Mouse (Mus musculus): Measurements from ENCODE around the gene Phlpp2. TPM values are rescaled to one million over a fixed set of nuclear protein-coding genes. Genes with fewer than 3 reads are reported as not detected.

Phlpp2 gene
- total RNA-seq, 2 experiments from 2014 or later: 4.9 to 6.4 TPM

DNA sequence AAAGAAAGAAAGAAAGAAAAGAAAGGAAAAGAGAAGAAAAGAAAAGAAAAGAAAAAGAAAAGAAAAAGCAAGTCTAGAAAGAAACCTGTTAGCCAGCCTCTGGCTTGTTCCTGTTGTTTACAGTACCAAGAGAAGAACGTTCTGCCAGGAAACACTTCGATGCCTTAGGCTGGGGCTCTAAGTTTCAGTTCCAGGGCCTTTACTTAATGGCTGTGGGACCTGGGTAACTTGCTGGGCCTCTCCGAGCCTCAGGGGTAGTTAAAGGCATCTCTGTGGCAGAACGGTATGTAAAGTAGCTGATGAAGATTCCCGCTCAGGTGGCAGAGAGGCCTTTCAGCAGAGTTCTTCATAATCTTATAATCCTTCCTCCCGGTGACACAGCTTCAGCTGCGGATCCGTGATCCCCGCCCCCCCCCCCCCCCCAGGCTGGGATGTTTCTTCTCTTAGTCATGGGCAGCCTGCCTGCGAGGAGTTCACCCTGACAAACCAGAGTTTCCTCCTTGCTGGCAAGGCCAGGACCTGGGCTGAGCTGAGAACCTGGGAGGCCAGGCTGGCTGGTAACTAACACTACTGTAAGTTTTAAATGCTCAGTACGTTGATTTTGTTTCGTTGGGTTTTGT is 89.8 kb downstream of the Phlpp2 start:
- intact Hi-C loops (cut with DNase I): no loop called here

DNA sequence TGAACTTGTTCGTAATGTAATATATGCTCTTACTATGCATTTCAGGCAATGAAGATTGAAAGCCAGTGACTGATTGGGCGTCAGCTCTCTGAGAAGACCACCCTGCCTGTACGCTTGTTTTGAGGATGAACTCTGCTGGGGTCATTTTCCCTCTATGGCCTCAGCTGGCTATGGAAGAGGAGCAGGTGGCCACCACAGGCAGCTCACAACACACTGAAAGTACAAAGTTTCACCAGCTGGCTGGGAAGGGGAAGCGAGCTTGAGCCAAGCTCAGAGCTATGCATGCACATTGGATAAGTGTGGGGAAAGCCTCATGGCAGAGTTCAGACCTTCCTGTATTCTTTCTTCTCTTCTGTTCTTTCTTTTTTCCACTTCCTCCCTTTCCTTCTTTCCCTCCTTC is 90.8 kb downstream of the Phlpp2 start:
- intact Hi-C loops (cut with DNase I): no loop called here
- DNase-seq: peak in 1 of 2 experiments; percentile 1

More for the DNA sequence above, 89.8 kb downstream of the Phlpp2 start:
- no peak for DNase-seq

DNA sequence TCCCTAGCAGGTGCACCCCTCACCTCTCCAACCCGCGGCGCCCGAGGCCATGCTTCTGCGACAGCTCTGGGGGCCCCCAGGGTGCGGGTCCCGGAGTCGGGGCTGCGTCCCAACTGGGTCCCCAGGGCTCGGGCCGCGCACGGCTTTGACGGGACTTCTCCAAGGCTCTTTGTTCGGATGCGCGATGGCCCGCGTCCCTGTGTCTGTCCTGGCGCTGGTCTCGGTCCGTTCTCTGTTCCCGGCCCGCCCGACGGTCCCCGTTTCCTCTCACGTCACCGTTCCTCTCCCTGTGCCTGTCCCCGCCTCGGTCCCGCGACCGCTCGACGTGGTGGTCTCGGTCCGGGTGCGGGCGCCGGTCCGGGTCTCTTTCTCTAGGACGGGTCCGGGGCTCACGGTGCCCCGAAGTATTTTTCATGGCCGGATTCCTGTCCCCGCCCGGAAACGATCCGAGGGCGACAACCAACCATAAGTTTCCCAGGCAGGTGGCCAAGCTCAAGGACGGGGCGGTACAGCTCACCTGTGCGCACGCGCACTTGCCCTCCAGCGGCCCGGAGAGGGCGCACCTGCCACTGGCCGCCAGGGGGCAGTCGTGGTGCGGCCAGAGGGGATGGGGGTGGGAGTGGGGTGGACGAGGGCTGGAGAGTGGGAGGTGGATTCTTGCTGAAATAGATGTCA is 93.5 kb downstream of the Phlpp2 start, which contains the start of gene Marveld3:
Gene Marveld3, minus strand, starts transcription at position 511 of the 675 bp plus-strand sequence.
- peak; percentile 40 for DNase-seq
- intact Hi-C loops (cut with DNase I): no loop called here

DNA sequence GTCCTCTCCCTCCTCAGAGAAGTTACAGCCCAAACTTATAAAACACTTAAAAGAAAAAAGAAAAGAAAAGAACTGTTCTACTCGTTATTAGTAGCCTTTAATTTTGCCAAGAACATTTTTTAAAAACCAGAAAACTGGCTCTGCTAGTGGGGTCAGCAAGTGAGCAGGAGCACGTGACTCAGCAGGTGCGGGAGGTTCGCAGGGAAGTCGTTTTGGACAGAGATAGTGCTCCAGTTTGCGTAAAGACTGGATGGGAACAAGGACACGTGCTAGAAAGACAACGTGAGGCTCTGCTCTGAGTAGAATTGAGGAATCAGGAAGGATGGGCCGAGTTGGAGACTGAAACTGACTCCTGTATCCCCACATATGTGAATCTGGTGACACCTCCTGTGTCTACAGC is 94.6 kb downstream of the Phlpp2 start:
- intact Hi-C loops (cut with DNase I): no loop called here

DNA sequence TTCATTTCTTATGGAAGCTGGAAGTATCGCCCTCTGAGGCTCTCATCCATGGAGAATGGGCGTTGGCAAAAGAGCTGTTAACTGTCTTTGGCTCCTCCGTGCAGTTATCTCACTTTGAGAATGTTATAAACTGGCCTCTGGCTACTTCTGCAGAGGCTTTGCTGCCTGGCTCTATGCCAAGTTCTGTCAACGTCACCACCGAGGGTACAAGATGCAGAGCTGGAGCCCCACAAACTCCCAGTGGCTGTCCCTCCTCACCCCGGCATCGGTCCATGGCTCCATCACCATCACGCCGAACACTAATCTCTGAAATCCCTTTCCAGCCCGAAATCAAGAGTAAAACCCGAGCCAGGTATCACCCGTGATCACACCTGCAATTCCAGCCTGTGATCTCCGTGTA is 95.1 kb downstream of the Phlpp2 start:
- no peak for DNase-seq

More for the DNA sequence above, 94.6 kb downstream of the Phlpp2 start:
- no peak for DNase-seq

DNA sequence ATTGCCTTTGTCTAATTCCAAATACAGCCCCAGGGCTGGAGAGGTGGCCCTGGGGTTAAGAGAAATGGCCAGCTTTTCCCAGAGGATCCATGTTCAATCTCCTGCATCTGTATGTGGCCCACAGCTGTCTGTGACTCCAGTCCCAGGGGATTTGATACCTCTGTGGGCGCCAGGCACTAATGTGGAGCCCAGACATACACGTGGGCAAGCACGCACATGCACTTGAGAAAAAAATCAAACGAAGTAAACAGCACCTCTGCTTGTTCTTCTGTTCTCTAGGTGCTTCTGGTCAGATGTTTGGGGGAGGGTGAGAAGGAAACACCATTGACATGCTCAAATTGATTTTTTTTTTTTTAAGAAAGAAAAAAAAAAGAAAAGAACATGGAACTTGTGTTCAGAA is 95.8 kb downstream of the Phlpp2 start:
- no peak for DNase-seq
- intact Hi-C loops (cut with DNase I): no loop called here

More for the DNA sequence above, 95.1 kb downstream of the Phlpp2 start:
- intact Hi-C loops (cut with DNase I): no loop called here

DNA sequence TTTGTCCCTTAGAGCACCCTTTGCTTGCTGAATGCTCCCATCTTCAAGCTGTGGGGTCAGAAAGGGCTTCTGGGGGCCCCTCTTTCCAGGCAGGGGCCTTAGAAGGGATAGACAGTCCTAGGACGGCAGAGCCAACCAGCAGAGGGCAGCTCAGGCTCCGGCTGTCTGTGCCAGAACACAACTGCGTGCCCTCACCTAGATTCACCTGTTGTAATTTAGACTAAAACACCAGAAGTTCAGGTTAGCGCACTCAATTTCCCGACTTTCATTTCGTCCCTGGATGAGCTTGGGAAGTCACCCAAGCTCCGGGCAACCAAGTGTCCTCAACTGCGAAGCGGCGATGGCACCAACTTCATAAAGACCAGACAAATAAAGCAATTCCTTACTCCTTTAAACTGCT is 100.5 kb downstream of the Phlpp2 start:
- no peak for DNase-seq
- intact Hi-C loops (cut with DNase I): no loop called here

DNA sequence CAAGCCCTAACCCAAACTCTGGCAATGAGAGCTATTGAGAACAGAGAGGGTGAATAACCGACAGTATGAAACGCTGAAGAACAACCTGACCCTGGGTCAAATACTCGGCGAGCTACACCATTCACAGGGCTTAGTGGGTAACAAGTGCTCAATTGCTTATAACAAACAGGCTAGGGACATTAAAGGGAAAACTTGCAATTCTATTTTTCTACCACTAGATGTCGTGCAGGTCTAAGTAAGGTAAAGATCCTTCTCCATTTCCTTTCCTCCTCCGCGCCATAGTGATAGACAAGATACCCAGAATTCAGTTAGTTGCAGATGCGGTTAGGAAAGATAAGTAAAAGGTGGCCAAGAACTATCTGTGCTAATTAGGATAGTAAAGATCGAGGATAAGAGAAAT is 102.0 kb downstream of the Phlpp2 start:
- intact Hi-C loops (cut with DNase I): loop anchor here (1.0 kb wide), 1 partner anchor 101 kb away; no protein-coding TSS in a partner anchor
- DNase-seq: no peak

DNA sequence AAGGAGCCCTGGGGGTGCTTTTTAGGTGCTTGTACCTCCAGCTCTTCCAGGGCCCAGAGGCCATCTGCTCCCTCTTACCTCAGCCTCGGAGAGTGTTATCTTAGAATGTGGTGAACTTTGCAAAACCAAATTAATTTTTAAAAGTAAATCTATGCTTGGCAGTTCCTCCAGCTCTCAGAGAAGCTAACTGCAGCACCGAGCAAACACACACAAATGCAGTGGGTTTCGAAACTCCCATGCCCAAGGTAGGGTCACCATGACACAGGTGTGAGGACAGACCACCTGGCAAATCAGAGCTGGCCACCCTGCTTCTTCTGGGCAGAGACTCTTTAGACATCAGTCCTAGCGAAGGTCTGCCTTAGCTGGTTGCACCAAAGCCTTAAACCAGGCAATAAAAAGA is 104.6 kb downstream of the Phlpp2 start:
- no peak for DNase-seq
- intact Hi-C loops (cut with DNase I): no loop called here

DNA sequence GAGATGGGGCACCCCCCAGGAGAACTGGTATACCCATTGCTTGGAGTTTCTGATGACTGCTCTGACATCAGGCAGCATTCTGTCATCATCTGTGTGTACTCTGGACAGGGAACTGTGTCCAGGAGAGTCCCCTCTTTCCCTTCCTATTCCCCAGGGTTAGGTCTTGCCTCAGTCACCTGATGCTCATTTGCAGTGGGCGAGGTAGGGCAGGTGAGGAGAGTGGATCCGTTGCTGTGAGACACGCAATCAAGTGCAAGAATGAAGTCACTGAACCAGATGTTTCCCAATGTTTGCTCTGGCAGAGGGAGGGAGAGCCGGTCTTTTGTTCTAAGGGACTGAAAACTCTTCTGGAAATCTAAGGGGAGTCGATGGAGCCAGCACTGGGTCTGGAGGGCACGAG is 111.0 kb downstream of the Phlpp2 start:
- intact Hi-C loops (cut with DNase I): no loop called here
- DNase-seq: no peak

DNA sequence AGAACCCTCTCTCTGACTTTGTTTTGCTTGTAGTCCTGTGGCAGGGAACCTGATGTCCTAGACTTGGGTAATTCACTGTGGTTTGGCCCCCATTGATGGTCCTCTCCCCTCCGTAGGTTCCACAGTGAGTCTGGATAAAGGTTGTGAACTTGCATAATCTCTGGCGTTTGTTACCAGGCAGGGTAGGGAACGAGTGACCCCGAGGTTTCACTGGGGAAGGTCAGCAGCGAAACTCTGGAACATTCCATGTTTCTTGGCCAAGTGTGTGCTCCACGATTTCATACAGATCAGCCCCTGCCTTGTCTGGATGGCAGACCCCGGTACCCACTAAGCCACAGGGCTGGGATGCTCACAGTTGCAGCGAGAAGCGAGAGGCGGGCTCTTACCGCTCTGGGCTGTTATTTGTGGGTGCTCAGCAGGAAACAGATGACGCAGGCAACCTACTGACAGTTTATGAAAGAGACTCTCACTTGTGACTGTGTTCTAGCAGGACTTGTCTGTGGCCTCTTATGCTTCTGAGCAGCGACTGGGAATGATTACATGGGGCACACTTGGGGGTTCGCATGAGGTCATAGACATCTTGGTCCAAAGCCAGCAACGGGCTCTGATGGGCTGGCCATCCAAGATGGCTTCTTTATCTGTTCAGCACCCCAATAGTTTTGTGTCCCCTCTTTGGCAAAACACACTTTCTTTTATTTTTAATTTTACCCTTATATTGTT is 114.2 kb downstream of the Phlpp2 start:
- no peak for DNase-seq
- intact Hi-C loops (cut with DNase I): no loop called here

DNA sequence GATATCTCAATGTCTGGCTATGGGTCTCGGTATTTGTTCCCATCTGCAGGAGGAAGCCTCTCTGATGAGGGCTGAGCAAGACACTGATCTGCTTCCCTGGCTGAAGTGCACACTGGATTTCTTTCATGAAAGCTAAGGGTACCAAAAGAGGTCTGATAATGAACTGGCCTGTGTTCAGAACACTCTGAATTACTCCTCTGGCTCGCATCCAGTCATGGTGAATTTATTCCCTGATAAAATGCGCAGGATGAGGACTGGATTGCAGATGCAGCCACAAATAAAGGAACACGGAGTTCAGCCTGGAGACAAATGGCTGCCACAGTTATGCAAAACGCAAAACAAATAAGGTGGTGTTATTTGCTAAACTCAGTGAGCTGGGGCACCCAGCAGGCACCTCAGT is 115.6 kb downstream of the Phlpp2 start:
- intact Hi-C loops (cut with DNase I): no loop called here
- DNase-seq: no peak

DNA sequence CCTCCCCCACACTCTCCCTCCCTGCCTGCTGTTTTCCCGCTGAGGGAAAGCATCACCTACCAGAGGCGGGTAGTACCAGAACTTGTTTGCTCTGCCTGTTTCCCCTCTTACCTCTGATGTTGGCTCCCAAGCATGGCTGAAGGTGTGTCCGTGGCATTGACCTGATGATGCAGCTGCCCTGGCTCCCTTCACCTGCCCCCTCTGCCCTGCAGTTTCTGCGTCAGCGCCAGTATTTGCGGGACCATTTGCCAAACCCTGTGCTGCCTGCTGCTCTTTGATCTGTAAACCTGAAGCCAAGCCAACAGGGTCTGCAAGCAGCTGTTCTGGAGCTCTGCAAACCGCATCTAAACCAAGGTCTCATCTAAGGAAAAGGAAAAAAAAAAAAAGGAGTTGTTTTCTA is 118.0 kb downstream of the Phlpp2 start:
- DNase-seq: no peak
- intact Hi-C loops (cut with DNase I): no loop called here

DNA sequence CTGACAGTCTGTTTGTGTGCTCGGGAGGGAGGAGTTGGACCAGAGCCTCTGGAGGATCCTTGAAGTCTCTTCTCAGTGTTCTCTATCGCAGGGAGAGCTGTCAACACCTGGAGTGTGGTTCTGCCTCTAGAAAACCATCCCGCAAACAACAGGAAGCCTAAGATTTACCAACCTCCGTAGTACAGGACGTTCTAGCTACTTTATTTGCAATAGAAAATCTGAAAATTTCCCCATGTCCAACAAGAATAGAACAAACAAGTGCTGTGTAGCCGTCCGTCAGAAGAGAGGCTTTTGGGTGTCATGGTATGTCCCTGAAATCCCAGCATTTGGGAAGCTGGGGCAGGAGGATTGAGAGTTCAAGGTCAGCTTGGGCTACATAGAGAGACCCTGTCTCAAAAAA is 119.4 kb downstream of the Phlpp2 start:
- DNase-seq: no peak
- intact Hi-C loops (cut with DNase I): no loop called here

DNA sequence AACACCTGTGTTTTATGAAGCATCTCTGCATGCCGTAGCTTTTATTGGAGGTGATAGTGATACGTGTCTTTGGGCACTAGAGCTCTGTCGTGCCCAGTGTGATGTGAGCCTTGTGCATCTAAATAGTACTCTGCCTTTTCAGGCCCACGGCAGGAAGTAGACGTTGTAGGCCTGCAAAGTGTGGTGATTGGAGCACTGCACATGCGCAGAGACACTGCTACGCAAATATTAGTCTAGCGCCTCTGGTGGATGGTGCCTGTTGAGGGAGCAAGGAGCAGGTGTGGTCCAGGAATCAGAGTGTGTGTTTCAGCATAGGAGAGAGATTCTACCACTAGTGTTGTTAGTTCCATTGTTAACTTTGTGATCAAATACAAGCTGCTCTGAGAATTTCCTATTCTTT is 120.8 kb downstream of the Phlpp2 start:
- intact Hi-C loops (cut with DNase I): no loop called here

DNA sequence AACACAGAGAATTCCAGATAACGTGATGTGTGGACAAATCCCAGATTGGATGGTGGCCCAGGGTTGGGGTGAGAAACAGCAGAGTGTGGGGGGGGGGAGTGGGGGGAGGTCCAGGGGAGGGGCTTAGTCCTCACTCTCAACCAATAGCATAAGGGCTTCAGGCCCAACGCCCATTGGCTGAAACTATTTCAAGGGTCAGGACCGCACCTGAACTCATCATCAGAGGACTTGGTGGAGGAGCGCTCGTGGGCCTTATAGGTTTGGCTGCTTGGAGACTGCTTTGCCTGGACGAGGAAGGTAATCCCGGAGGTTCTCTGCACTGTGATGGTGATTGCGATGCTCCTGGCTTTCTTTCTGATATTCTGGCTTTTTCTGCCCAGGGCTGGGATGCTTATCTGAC is 121.9 kb downstream of the Phlpp2 start, which contains the start of gene Tat:
Gene Tat, plus strand, starts transcription at position 214 of the 400 bp plus-strand sequence.
- intact Hi-C loops (cut with DNase I): no loop called here

More for the DNA sequence above, 120.8 kb downstream of the Phlpp2 start:
- DNase-seq: no peak

DNA sequence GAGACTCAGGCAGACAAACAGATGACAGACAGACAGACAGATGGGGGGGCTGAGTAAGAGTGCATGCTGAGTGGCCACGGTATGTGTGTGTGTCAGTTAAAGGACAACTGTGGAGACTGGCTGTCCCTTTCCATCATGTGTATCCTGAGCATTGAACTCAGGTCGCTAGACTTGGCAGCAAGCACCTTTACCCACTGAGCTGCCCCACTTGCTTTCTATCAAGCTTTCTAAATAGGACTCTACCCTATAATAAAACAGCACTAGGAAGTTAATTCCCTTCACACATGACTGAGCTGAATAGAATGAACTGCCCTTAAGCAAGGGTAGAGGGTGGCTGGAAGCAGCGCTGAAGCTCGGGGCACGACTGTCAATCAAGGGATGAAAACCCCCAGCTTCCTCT is 123.8 kb downstream of the Phlpp2 start:
- DNase-seq: no peak
- intact Hi-C loops (cut with DNase I): no loop called here

More for the DNA sequence above, 121.9 kb downstream of the Phlpp2 start, which contains the start of gene Tat:
- DNase-seq: no peak

DNA sequence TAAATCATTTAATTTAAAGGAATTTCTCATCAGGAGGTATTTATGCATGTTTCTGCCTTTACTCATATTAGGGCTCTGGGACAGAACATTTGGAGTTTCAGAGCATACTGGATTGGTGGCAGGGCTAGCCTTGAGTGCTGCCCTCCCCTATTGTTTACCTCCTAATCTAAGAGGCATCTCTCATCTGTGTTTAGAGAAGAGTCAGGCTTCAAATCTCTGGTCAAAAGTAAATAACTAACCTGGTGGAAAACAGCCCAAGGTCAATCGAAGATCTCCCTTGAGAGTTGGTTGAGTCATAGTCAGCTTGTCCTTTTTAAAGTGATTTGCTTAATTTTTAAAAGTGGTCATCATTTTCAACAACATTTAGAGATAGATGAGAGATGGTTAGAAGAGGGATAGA is 124.6 kb downstream of the Phlpp2 start:
- DNase-seq: no peak
- intact Hi-C loops (cut with DNase I): no loop called here

All from heart, postnatal 14 days (tissue).